In the genomic region with DNA sequence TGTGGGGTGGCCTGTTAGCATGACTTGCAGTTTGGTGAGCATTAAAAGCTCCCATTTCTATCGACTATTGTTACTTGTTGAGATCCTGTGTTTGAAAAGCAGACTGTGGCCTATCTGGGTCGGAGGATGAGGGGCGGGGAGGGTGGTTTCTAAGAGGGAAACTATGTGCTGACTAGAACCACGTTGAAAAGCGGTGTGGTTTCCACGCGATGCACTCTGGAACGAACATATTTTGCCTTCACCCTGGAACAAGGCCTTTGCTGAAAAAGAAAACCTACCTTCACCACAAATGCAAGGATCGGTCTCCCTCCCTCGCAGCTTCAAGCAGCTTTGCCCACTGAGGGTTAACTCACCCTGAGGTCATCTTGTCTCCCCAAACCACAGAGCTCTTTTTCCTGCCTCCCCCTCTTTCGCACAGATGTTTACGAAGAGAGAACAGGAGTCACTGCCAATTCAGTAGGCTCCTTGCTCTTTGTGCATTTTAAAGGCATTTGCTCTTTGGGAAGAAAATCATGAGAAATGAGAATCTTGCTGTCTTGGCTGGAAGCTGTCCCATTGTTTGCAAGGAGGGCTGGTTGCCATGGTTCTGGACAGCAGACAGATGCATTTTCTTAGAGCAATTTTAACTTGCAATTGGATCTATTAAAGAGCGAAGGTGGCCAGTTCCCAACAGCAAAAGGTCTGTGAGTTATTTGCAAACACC, we compare ENCODE assay signal across 9 mouse cellular contexts.
DNase-seq lines count a peak whose midpoint lies in the region; ATAC-seq lines count a peak whose summit lies in the region.
"Had no signal": no experiment of that assay in that cellular context is flagged by ENCODE, and none has a peak within 500 bp of the region (broad histone marks: within the 10 kb centered on the region; RNA-seq: fewer than 3 reads in every experiment).

No protein-coding gene starts in this region.

- H3K9me3 ChIP-seq in embryonic facial prominence, embryonic 15.5 days (replicated peaks), result no peaks in the 10 kb centered on the region
- H3K9me3 ChIP-seq in stomach, embryonic 16.5 days (replicated peaks; ENCODE audit: control insufficient read depth, low read length), result no peaks in the 10 kb centered on the region

- no peak overlapping the region for H3K4me3 ChIP-seq in embryonic facial prominence, embryonic 15.5 days (replicated peaks)
- H3K4me3 ChIP-seq in stomach, embryonic 16.5 days (replicated peaks; ENCODE audit: low read length), result no peak overlapping the region

- H3K4me1 ChIP-seq in embryonic facial prominence, embryonic 15.5 days, result peaks cover 24% of the 10 kb centered on the region
- H3K4me1 ChIP-seq in stomach, embryonic 16.5 days (ENCODE audit: control insufficient read depth, insufficient read depth, low read length), result peaks cover 16% of the 10 kb centered on the region; the same call in 1 of the 2 replicates

- peak; percentile 34 for DNase-seq in gastrocnemius, postnatal 14 days
- DNase-seq in gastrocnemius, postnatal 36 days, result no peak
- peak; percentile 43 for DNase-seq in CD4-positive helper T cell, adult 2 months (ENCODE audit: low read depth, low spot score)
- peak; percentile 14 to 66 for DNase-seq in left cerebral cortex, adult 9 months (ENCODE audit: low spot score in 2 of 2)
- no peak for DNase-seq in adrenal gland, postnatal 4 days (ENCODE audit: low spot score in 2 of 2)
- DNase-seq in retina, embryonic 14.5 days (ENCODE audit: low spot score), result no peak

- peak overlapping the region; percentile 85 for H3K27ac ChIP-seq in embryonic facial prominence, embryonic 15.5 days (replicated peaks)
- peak overlapping the region; percentile 5; the same call in 1 of the 2 replicates for H3K27ac ChIP-seq in stomach, embryonic 16.5 days (ENCODE audit: low read length)

- peak; percentile 58 for ATAC-seq in embryonic facial prominence, embryonic 15.5 days (ENCODE audit: insufficient number of reproducible peaks, low FRiP score, low TSS enrichment, low read depth)
- no peak; the same call in 1 of the 2 replicates for ATAC-seq in stomach, embryonic 16.5 days (ENCODE audit: insufficient read depth, low FRiP score)

- intact Hi-C loops in gastrocnemius, postnatal 14 days (cut with DNase I; ENCODE audit: low total_unique reads), result no loop called here
- intact Hi-C loops in gastrocnemius, postnatal 36 days (cut with DNase I), result no loop called here

- 0 out of 2 replicates have a peak overlapping the region, but pooled peaks have one; percentile 6 for H3K4me2 ChIP-seq in embryonic facial prominence, embryonic 15.5 days (replicated peaks)
- H3K4me2 ChIP-seq in stomach, embryonic 16.5 days (ENCODE audit: low read depth, low read length), result no peak overlapping the region

- no peaks in the 10 kb centered on the region for H3K36me3 ChIP-seq in embryonic facial prominence, embryonic 15.5 days
- no peaks in the 10 kb centered on the region for H3K36me3 ChIP-seq in stomach, embryonic 16.5 days (ENCODE audit: control insufficient read depth, insufficient read depth, low read length)
- H3K36me3 ChIP-seq: G1E had no signal

- no peaks in the 10 kb centered on the region for H3K27me3 ChIP-seq in embryonic facial prominence, embryonic 15.5 days
- H3K27me3 ChIP-seq in stomach, embryonic 16.5 days (ENCODE audit: control insufficient read depth, insufficient read depth, low read length), result no peaks in the 10 kb centered on the region

- H3K9ac ChIP-seq in embryonic facial prominence, embryonic 15.5 days, result no peak overlapping the region
- H3K9ac ChIP-seq in stomach, embryonic 16.5 days (ENCODE audit: low read length), result no peak overlapping the region

- WGBS in embryonic facial prominence, embryonic 15.5 days, result 30% methylated on average over 13 of the region's 13 CpGs
- WGBS in stomach, embryonic 16.5 days, result 42% methylated on average over 13 of the region's 13 CpGs

Comparison
In these comparisons a context has a peak if more than half of its experiments do, and no peak if none do; other contexts are left out.
1. DNase-seq: peak in gastrocnemius, postnatal 14 days (single experiment), CD4-positive helper T cell, adult 2 months (single experiment) and left cerebral cortex, adult 9 months (2 of 2); none in gastrocnemius, postnatal 36 days (0 of 2), adrenal gland, postnatal 4 days (0 of 2) and retina, embryonic 14.5 days (single experiment).